Mouse (Mus musculus) heart, postnatal 0 days (tissue): Measurements from ENCODE around the gene Mob1b. TPM values are rescaled to one million over a fixed set of nuclear protein-coding genes. Genes with fewer than 3 reads are reported as not detected.

Experiments used
- ATAC-seq: fragments of 200-750 bp; cut with Nextera tagmentation; 2 replicates; pipeline ENCODE4 v1.8.0; 2017; ENCODE audit warnings: low read depth, moderate number of reproducible peaks, moderate library complexity; ENCODE audit not compliant: insufficient read depth
- DNase-seq: peaks from one replicate; pipeline ENCODE4 v3.0.0-alpha.2; 2016; ENCODE audit warnings: low spot score
- H3K27ac ChIP-seq: fragments of 300-500 bp; sonication (generic); 2 replicates; pipeline ENCODE4 v1.5.1; 2014; ENCODE audit warnings: low read depth, mild to moderate bottlenecking
- H3K27me3 ChIP-seq: fragments of 300-500 bp; sonication (generic); 2 replicates; pipeline ENCODE4 v1.6.1; 2014; ENCODE audit warnings: low read length, mixed read lengths; ENCODE audit not compliant: control insufficient read depth, insufficient read depth
- H3K36me3 ChIP-seq: fragments of 300-500 bp; sonication (generic); replicated peaks from 2 replicates; pipeline ENCODE4 v1.6.1; 2014; ENCODE audit warnings: low read length, mixed read lengths; ENCODE audit not compliant: control insufficient read depth, insufficient read depth
- H3K4me1 ChIP-seq: fragments of 300-500 bp; sonication (generic); 2 replicates; pipeline ENCODE4 v1.6.1; 2014; ENCODE audit warnings: antibody characterized with exemption; ENCODE audit not compliant: control insufficient read depth, insufficient read depth
- H3K4me2 ChIP-seq: fragments of 300-500 bp; sonication (generic); 2 replicates; pipeline ENCODE4 v1.6.1; 2014; ENCODE audit warnings: low read depth, mild to moderate bottlenecking, low read length, moderate library complexity
- H3K4me3 ChIP-seq: fragments of 300-500 bp; sonication (generic); 2 replicates; pipeline ENCODE4 v1.5.1; 2014; ENCODE audit warnings: low read depth, low read length
- H3K9ac ChIP-seq: fragments of 300-500 bp; sonication (generic); replicated peaks from 2 replicates; pipeline ENCODE4 v1.6.1; 2014; ENCODE audit warnings: low read depth, low read length, mixed read lengths
- H3K9me3 ChIP-seq: fragments of 300-500 bp; sonication (generic); replicated peaks from 2 replicates; pipeline ENCODE4 v1.6.1; 2016; ENCODE audit warnings: low read length; ENCODE audit not compliant: control insufficient read depth
- CTCF ChIP-seq: IDR thresholded peaks from 2 replicates; pipeline ENCODE4 v1.5.1; 2016; ENCODE audit warnings: antibody characterized with exemption, control low read depth, low read depth
- EP300 ChIP-seq: IDR thresholded peaks from 2 replicates; pipeline ENCODE4 v1.6.1; 2016; ENCODE audit warnings: antibody characterized with exemption, low read depth
- WGBS: fragments of 180-500 bp; shearing (Covaris S2); extraction: QIAGEN DNeasy Blood & Tissue Kit; methylation state at CpG from one replicate; pipeline ENCODE4 v1.1.7; 2014; 5-methylcytosine and 5-hydroxymethylcytosine counted together
- polyA plus RNA-seq: library from polyadenylated mRNA; unstranded; fragments of >200 nt; fragmentation: Nextera tagmentation; extraction: Ambion mirVana; gene quantifications from 2 replicates; pipeline ENCODE4 v1.2.1, GENCODE M21; 2015
- total RNA-seq: library from RNA; depleted of rRNA; stranded (reverse); fragments of >200 nt; gene quantifications from 2 replicates; pipeline ENCODE4 v1.2.3, GENCODE M21; 2014; ENCODE audit warnings: low replicate concordance

Gene Mob1b
- total and polyA plus RNA-seq, 2 experiments from 2014 or later: 17.2 to 19.7 TPM

DNA sequence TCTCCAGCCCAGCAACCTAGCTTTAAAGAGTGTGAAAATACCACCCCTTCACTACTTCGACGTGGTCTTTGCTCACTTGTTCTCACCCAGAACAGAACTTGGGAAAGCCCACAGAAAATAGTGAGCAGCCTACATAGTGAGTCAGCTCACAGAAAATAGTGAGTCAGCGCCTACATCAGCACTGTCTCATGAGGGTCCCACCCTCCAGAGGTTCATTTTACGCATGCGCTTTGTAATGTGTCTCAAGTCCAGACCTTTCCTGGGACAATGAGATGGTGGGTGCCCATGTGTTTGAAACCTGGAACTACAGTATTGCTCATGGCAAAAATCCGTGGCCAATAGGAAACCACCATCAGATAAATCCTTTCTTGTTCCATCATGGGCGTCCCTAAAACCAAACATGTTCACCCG is 32.7 kb upstream of the Mob1b start:
- no peaks in the 10 kb centered on the region; the same call in 1 of the 2 replicates for H3K4me1 ChIP-seq
- H3K36me3 ChIP-seq: no peaks in the 10 kb centered on the region
- H3K4me3 ChIP-seq: no peak overlapping the region
- no peak overlapping the region for H3K27ac ChIP-seq
- no peak for TF ChIP-seq CTCF
- no peak for TF ChIP-seq EP300
- no peak for DNase-seq
- H3K4me2 ChIP-seq: no peak overlapping the region
- H3K9me3 ChIP-seq: no peaks in the 10 kb centered on the region
- 70% methylated on average over 8 of the region's 8 CpGs for WGBS
- H3K27me3 ChIP-seq: no peaks in the 10 kb centered on the region
- no peak overlapping the region for H3K9ac ChIP-seq
- no peak for ATAC-seq

GRCm38 (mm10) chr5:88688583-88689187 is 32.0 kb upstream of the Mob1b start:
- no peak for ATAC-seq
- WGBS: 68% methylated on average over 15 of the region's 15 CpGs
- DNase-seq: no peak
- no peak for TF ChIP-seq CTCF
- TF ChIP-seq EP300: no peak
- Histone ChIP-seq H3K4me2 (no peak overlapping the region), H3K36me3 (no peaks in the 10 kb centered on the region), H3K27me3 (no peaks in the 10 kb centered on the region), H3K9ac (no peak overlapping the region), H3K27ac (no peak overlapping the region), H3K9me3 (no peaks in the 10 kb centered on the region), H3K4me3 (no peak overlapping the region), H3K4me1 (no peaks in the 10 kb centered on the region; the same call in 1 of the 2 replicates)

DNA sequence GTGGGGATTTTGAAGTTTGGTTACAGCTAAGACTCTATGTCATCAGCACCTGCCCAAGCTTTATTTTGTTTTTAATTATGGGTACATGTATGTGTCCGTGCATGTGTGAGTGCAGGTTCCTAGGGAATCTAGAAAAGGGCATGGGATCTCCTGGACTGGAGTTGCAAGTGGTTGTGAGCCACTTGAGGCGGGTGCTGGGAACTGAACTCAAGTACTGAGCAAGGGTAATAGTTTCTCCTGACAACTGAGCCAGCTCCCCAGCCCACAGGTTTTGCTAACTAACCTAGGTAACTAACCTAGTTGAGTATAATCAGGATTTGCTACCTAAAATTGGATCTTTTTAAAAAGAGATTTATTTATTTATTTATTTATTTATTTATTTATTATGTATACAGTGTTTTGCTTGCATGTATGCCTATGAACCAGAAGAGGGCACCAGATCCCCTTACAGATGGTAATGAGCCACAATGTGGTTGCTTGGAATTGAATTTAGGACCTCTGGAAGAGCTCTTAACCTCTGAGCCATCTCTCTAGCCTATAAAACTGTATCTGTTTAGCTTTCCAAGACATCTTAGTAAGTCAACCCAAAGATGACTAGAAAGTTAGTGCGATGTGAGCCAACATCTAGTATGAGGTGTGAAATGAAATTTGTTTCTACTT is 31.2 kb upstream of the Mob1b start:
- H3K4me2 ChIP-seq: no peak overlapping the region
- TF ChIP-seq CTCF: peak; percentile 86
- no peak for TF ChIP-seq EP300
- H3K9ac ChIP-seq: no peak overlapping the region
- no peak overlapping the region for H3K27ac ChIP-seq
- H3K4me3 ChIP-seq: no peak overlapping the region
- no peaks in the 10 kb centered on the region for H3K36me3 ChIP-seq
- H3K4me1 ChIP-seq: no peaks in the 10 kb centered on the region; the same call in 1 of the 2 replicates
- no peaks in the 10 kb centered on the region for H3K27me3 ChIP-seq
- DNase-seq: peak; percentile 85
- H3K9me3 ChIP-seq: no peaks in the 10 kb centered on the region
- WGBS: 73% methylated on average over 3 of the region's 3 CpGs
- peak; percentile 69 for ATAC-seq

- no peak for TF ChIP-seq EP300
- no peak for TF ChIP-seq CTCF
- Histone ChIP-seq H3K4me1 (no peaks in the 10 kb centered on the region), H3K27ac (no peak overlapping the region), H3K27me3 (no peaks in the 10 kb centered on the region), H3K36me3 (no peaks in the 10 kb centered on the region), H3K4me3 (no peak overlapping the region), H3K4me2 (no peak overlapping the region), H3K9me3 (no peaks in the 10 kb centered on the region), H3K9ac (no peak overlapping the region)
- WGBS: 73% methylated on average over 10 of the region's 10 CpGs
- DNase-seq (no peak), ATAC-seq (no peak)
Measured at GRCm38 (mm10) chr5:88690681-88691505, 29.8 kb upstream of the Mob1b start.

- no peaks in the 10 kb centered on the region for H3K36me3 ChIP-seq
- WGBS: 76% methylated on average over 6 of the region's 6 CpGs
- H3K9ac ChIP-seq: no peak overlapping the region
- no peaks in the 10 kb centered on the region for H3K4me1 ChIP-seq
- H3K4me3 ChIP-seq: no peak overlapping the region
- no peak overlapping the region for H3K4me2 ChIP-seq
- DNase-seq: no peak
- H3K27ac ChIP-seq: no peak overlapping the region
- H3K27me3 ChIP-seq: no peaks in the 10 kb centered on the region
- no peak for ATAC-seq
- H3K9me3 ChIP-seq: no peaks in the 10 kb centered on the region
- TF ChIP-seq CTCF (no peak), EP300 (no peak)
Measured at GRCm38 (mm10) chr5:88691506-88692095, 29.1 kb upstream of the Mob1b start.
